Mouse (Mus musculus): ENCODE data around the gene Dolpp1. TPM values are rescaled to one million over a fixed set of nuclear protein-coding genes. Genes with fewer than 3 reads are reported as not detected.
A peak's percentile ranks its signal among the peaks of the same experiment; 100 is the strongest.

Gene Dolpp1
- polyA plus RNA-seq, 1 experiment from 2014 or later: 53.0 TPM

DNA sequence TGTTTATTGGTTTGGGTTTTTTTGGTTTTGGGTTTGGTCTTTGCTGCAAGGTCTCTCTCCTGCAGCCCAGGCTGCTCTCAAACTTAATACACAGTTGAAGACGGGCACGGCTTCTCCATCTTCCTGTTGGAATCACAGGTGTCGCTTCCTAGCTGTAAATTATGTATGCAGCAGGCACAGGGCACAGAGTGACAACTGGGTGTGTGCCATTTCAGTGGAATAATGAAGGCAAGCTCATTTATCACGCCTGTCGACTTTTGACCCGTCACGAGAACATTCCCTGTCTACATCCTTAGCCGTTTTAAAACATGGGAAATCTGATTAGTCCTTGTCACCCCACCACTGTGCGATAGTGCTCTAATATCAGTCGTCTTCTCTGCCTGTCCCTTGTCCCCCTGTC, 31.4 kb upstream of the Dolpp1 start:
- 84% methylated on average over 10 of the region's 10 CpGs for WGBS
- ATAC-seq: no peak

GRCm38 (mm10) chr2:30362865-30363264, 29.2 kb upstream of the Dolpp1 start:
- H3K27me3 ChIP-seq: no peaks in the 10 kb centered on the region
- peaks cover 23% of the 10 kb centered on the region for H3K4me1 ChIP-seq
- H3K4me2 ChIP-seq: no peak overlapping the region
- 79% methylated on average over 5 of the region's 5 CpGs for WGBS
- H3K36me3 ChIP-seq (ENCODE audit: poor library complexity, severe bottlenecking): peaks cover 10% of the 10 kb centered on the region
- no peak overlapping the region for H3K4me3 ChIP-seq
- no peak overlapping the region for H3K27ac ChIP-seq
- no peak for ATAC-seq
- no peaks in the 10 kb centered on the region for H3K9me3 ChIP-seq (replicated peaks)
- no peak overlapping the region for H3K9ac ChIP-seq

More for the DNA sequence above, 31.4 kb upstream of the Dolpp1 start:
- H3K27me3 ChIP-seq: no peaks in the 10 kb centered on the region
- no peak overlapping the region for H3K4me2 ChIP-seq
- no peaks in the 10 kb centered on the region for H3K9me3 ChIP-seq (replicated peaks)
- H3K4me3 ChIP-seq: no peak overlapping the region
- peaks cover 36% of the 10 kb centered on the region for H3K4me1 ChIP-seq
- no peak overlapping the region for H3K27ac ChIP-seq
- no peak overlapping the region for H3K9ac ChIP-seq
- no peaks in the 10 kb centered on the region for H3K36me3 ChIP-seq (ENCODE audit: poor library complexity, severe bottlenecking)

DNA sequence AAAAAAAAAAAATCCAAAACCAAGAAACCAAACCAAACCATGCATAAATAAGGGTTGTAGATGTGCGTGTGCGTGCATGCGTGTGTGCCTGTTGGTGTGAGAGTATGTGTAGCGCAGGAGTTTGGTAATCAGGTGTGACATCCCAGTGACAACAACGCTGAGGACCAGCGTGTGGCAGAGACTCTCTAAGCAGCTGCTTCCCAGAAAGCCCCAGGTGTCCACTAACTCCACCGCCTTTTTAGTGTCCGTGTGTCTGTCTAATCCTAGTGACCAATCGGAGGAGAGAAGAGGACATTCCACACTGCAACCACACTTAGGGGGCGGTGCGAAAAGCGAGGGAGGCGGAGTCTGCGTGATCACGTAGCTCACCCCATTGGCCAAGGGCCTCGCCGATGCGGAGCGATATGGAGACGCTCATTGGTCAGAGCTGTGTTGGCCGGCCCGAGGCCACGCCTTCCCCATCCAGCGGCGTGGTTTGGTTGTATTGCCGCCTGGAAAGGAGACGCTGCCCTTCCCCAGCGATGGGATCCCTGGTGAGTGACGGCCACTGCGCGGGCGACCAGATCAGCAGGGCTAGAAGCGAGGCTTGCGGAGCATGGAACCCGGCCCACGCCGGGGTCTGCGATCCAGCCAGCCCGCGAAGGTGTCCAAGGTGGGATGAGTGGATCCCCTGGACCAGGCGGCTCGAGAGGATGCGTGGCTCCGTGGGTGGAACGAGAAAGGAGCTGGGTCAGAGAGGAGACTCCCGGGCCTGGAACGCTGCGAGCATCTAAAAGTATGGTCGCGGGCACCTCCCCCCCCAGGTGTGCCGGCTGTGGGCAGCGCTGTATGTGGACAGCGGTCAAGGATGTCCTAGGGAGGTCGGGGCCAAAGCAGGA, 28.0 kb upstream of the Dolpp1 start, which contains the start of gene Miga2:
Miga2 (plus strand) TSS at position 461 of the 878 bp plus-strand sequence.
- H3K9ac ChIP-seq: peak within 1 kb of the TSS; percentile 94
- peak within 1 kb of the TSS; percentile 94 for H3K4me3 ChIP-seq
- H3K4me2 ChIP-seq: peak within 1 kb of the TSS; percentile 97
- peak; percentile 99 for ATAC-seq
- under 1% methylated on average over 54 of the region's 54 CpGs for WGBS
- peaks cover 14% of the 10 kb centered on the region for H3K4me1 ChIP-seq
- H3K36me3 ChIP-seq (ENCODE audit: poor library complexity, severe bottlenecking): peaks cover 21% of the 10 kb centered on the region
- H3K27me3 ChIP-seq: no peaks in the 10 kb centered on the region
- H3K27ac ChIP-seq: peak within 1 kb of the TSS; percentile 59; the same call in 1 of the 2 replicates
- H3K9me3 ChIP-seq (replicated peaks): no peaks in the 10 kb centered on the region

DNA sequence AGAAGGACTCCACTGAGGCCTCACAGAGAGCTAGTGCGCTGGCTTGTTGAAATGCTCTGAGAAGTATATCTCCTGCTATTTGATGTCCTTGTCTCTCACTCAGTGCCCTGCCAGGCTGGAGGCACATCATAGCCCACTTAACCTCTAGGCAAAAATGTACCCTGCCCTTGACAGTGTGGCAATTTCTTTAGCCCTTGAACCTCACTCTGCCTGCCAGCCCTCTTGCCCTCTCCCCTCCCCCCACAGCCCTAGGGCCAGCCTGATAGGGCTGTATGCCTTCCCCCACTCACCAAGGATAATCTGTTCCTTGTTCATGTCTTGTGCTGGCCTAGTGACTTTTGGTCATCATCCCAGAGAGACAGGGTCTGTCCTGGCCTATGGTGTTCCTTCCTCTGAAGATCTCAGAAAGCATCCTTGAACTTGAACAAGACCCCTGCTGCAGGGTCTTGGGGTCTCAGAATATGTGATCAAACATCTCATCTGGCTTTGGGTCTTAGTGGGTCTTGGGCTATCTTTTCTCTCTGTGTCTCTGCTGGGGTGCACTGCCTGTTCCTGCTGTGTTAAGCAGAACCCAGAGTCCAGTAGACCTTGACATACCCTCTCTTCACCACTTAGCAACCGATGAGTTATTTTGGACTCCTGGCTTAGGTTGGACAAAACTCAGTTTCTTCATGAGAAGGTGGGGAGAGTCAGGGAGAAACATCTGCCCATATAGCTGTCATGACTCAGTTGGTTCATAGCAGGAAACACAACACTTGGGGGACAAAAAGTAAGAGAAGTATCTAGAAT, 26.6 kb upstream of the Dolpp1 start:
- ATAC-seq: no peak

GRCm38 (mm10) chr2:30366203-30366602, 25.9 kb upstream of the Dolpp1 start:
- Histone ChIP-seq H3K9me3 (replicated peaks) (no peaks in the 10 kb centered on the region), H3K4me3 (no peak overlapping the region), H3K4me2 (no peak overlapping the region), H3K4me1 (peaks cover 14% of the 10 kb centered on the region), H3K36me3 (ENCODE audit: poor library complexity, severe bottlenecking) (peaks cover 43% of the 10 kb centered on the region), H3K9ac (no peak overlapping the region), H3K27ac (no peak overlapping the region), H3K27me3 (no peaks in the 10 kb centered on the region)
- ATAC-seq: no peak
- WGBS: 69% methylated on average over 5 of the region's 5 CpGs

More for the DNA sequence above, 26.6 kb upstream of the Dolpp1 start:
- peak overlapping the region; percentile 94 for H3K9ac ChIP-seq
- no peak overlapping the region for H3K27ac ChIP-seq
- WGBS: 93% methylated on average over 2 of the region's 2 CpGs
- H3K4me1 ChIP-seq: peaks cover 14% of the 10 kb centered on the region
- peaks cover 36% of the 10 kb centered on the region for H3K36me3 ChIP-seq (ENCODE audit: poor library complexity, severe bottlenecking)
- H3K4me2 ChIP-seq: peak overlapping the region; percentile 97
- H3K9me3 ChIP-seq (replicated peaks): no peaks in the 10 kb centered on the region
- peak overlapping the region; percentile 94 for H3K4me3 ChIP-seq
- H3K27me3 ChIP-seq: no peaks in the 10 kb centered on the region

- 97% methylated on average over 8 of the region's 8 CpGs for WGBS
- H3K27ac ChIP-seq: no peak overlapping the region
Observed at GRCm38 (mm10) chr2:30371544-30371943, 20.5 kb upstream of the Dolpp1 start.

DNA sequence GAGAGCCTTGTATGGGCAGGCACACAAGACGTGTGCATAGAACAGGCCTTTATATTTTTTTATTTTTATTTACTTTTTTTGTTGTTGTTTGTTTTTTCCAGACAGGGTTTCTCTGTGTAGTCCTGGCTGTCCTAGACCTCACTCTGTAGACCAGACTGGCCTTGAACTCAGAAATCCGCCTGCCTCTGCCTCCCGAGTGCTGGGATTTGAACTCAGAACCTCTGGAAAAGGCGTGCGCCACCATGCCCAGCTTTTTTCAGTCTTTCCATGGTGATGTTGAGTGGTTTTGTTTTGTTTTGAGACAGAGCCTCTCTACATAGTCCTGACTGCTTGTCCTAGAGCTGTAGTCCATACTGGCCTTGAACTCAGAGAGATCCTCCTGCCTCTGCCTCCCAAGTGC, 19.3 kb upstream of the Dolpp1 start:
- ATAC-seq: no peak
- H3K27ac ChIP-seq: no peak overlapping the region
- H3K4me1 ChIP-seq: no peaks in the 10 kb centered on the region
- WGBS: 97% methylated on average over 5 of the region's 5 CpGs
- H3K9me3 ChIP-seq (replicated peaks): no peaks in the 10 kb centered on the region
- H3K4me2 ChIP-seq: no peak overlapping the region
- H3K9ac ChIP-seq: no peak overlapping the region
- no peak overlapping the region for H3K4me3 ChIP-seq
- H3K36me3 ChIP-seq (ENCODE audit: poor library complexity, severe bottlenecking): peaks cover 96% of the 10 kb centered on the region
- H3K27me3 ChIP-seq: no peaks in the 10 kb centered on the region

More at GRCm38 (mm10) chr2:30371544-30371943, 20.5 kb upstream of the Dolpp1 start:
- no peak overlapping the region for H3K4me3 ChIP-seq
- no peak overlapping the region for H3K4me2 ChIP-seq
- H3K27me3 ChIP-seq: no peaks in the 10 kb centered on the region
- peaks cover 92% of the 10 kb centered on the region for H3K36me3 ChIP-seq (ENCODE audit: poor library complexity, severe bottlenecking)
- H3K9ac ChIP-seq: no peak overlapping the region
- no peaks in the 10 kb centered on the region for H3K9me3 ChIP-seq (replicated peaks)
- no peak for ATAC-seq
- H3K4me1 ChIP-seq: no peaks in the 10 kb centered on the region

DNA sequence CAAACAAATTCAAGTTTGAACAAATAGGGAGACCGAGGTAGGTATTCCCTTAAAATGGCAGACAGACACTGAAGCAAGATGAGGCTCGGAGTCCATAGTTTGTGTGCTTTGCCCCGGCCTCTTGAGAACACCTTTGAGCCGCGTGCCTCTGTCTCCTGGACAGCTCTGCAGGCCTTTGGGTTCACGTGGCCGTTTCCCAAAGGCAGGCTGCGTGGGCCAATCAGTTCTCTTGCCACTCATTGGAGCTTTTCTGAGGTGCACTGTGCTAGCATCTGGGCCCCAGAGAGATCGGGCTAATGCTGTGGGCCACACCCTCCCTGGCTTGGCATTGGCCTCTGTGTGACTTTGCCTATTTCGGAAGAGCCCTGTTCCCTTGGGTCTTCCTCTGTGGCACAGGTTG, 16.2 kb upstream of the Dolpp1 start:
- no peak overlapping the region for H3K4me3 ChIP-seq
- 95% methylated on average over 10 of the region's 10 CpGs for WGBS
- H3K4me1 ChIP-seq: no peaks in the 10 kb centered on the region
- H3K27ac ChIP-seq: no peak overlapping the region
- no peak for ATAC-seq
- no peaks in the 10 kb centered on the region for H3K9me3 ChIP-seq (replicated peaks)
- H3K36me3 ChIP-seq (ENCODE audit: poor library complexity, severe bottlenecking): peaks cover 96% of the 10 kb centered on the region
- no peaks in the 10 kb centered on the region for H3K27me3 ChIP-seq
- H3K9ac ChIP-seq: no peak overlapping the region
- H3K4me2 ChIP-seq: no peak overlapping the region

DNA sequence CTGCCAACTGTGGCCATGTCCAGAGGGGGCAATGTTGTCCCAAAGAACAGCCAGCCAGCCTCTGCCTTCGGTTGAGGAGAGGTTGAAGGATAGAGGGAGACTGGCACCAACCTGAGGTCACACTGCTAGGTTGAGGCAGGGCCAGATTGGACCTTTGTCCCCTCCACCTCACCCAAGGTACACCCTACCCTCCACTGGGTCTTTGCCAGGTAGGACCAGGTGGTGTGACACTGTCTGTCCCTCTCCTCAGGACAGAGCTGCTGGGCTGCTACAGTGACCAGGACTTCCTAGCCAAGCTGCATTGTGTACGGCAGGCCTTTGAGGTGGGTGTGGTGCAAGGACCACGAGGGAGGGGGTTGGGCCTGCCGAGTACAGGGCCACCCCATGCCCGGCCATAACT, 14.3 kb upstream of the Dolpp1 start:
- H3K36me3 ChIP-seq (ENCODE audit: poor library complexity, severe bottlenecking): peaks cover 96% of the 10 kb centered on the region
- H3K4me2 ChIP-seq: no peak overlapping the region
- WGBS: 85% methylated on average over 5 of the region's 5 CpGs
- H3K4me3 ChIP-seq: no peak overlapping the region
- H3K9ac ChIP-seq: no peak overlapping the region
- no peaks in the 10 kb centered on the region for H3K27me3 ChIP-seq
- ATAC-seq: no peak
- no peaks in the 10 kb centered on the region for H3K9me3 ChIP-seq (replicated peaks)
- no peak overlapping the region for H3K27ac ChIP-seq
- H3K4me1 ChIP-seq: no peaks in the 10 kb centered on the region

DNA sequence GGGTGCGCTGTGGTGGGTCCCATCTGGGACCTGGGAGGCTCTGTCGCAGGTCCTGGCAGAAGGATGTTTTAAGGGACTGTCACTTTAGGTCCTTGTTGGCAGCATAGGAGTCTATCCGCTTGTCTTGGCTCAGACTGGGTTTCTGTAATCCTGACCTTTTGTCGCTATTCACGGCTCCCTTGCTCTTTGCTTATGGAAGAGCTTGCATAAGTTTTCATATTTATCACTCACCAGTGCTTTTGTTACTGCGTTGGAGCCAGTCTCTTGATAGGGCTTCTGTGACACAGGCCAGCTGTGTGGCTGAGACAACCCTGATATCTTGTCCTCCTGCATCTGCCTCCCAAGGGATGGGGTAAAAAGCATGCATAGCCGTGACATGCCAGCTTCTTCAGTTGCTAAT, 12.7 kb upstream of the Dolpp1 start:
- H3K4me2 ChIP-seq: no peak overlapping the region
- H3K9ac ChIP-seq: no peak overlapping the region
- H3K4me1 ChIP-seq: no peaks in the 10 kb centered on the region
- no peaks in the 10 kb centered on the region for H3K9me3 ChIP-seq (replicated peaks)
- H3K27ac ChIP-seq: no peak overlapping the region
- no peaks in the 10 kb centered on the region for H3K27me3 ChIP-seq
- no peak for ATAC-seq
- H3K4me3 ChIP-seq: no peak overlapping the region
- H3K36me3 ChIP-seq (ENCODE audit: poor library complexity, severe bottlenecking): peaks cover 97% of the 10 kb centered on the region
- 93% methylated on average over 7 of the region's 7 CpGs for WGBS

DNA sequence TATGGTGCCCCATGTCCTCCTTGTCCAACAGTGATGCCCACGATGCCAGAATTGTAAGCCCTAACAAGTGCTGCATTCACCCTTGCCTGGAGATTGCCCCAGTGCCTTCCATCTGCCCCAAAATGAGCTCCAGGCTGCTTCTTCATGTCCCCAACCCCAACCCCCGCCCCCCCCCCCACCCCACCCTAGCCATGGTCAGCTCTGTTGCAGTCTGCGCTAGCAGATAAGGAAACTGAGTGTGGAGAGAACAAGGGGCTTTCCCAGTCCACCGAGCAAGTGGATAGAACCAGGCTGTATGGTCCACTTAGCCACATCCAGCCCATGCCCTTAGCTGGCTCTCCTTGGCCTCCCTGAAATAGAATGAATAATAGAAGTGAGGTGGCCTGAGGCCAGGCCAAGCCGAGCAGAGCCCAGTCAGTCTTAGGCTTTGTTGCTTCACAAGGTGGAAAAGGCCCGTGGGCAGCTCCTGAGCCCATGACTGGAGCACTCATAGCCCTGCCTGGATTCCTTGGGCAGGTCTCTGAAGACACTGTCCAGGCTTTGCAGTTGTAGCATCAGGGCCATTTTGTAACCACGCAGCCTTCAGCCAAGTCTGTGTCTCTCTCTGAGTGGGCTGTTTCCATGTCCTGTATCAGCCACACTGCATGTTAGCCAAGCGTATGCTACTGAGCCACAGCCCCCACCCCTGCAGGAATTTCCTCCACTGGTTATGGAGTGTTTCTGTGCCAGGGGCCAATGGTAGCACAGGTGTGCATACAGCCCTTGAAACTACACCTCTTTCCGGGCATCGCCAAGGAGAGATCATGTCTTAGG, 11.3 kb upstream of the Dolpp1 start:
- Histone ChIP-seq H3K4me1 (no peaks in the 10 kb centered on the region), H3K9ac (no peak overlapping the region), H3K36me3 (ENCODE audit: poor library complexity, severe bottlenecking) (peaks cover 96% of the 10 kb centered on the region), H3K27me3 (no peaks in the 10 kb centered on the region), H3K9me3 (replicated peaks) (no peaks in the 10 kb centered on the region), H3K27ac (no peak overlapping the region), H3K4me2 (no peak overlapping the region), H3K4me3 (no peak overlapping the region)
- 88% methylated on average over 10 of the region's 10 CpGs for WGBS
- ATAC-seq: no peak
